Mouse (Mus musculus) brain, adult 10 weeks (tissue): ENCODE data around the gene Mrpl55. TPM values are rescaled to one million over a fixed set of nuclear protein-coding genes. Genes with fewer than 3 reads are reported as not detected.

Source experiments
- polyA plus RNA-seq: library from polyadenylated mRNA; stranded (reverse); fragments of 350-450 nt; fragmentation: Illumina TruSeq; extraction: RNeasy Lipid Tissue Mini Kit (QIAGEN cat#74804); gene quantifications from one replicate; pipeline ENCODE4 v1.2.3, GENCODE M21; 2015; ENCODE audit warnings: low read depth, low replicate concordance

Gene Mrpl55
- polyA plus RNA-seq = 71.7 TPM

GRCm38 (mm10) chr11:59202081-59202995 is at the start of gene Mrpl55:
Gene Mrpl55 (plus strand): TSS chr11:59202486.

GRCm38 (mm10) chr11:59163255-59164236 is 38.7 kb upstream of the Mrpl55 start, which contains the start of gene Iba57:
Gene Iba57 (minus strand): TSS chr11:59163739.

GRCm38 (mm10) chr11:59182864-59183331 is 19.4 kb upstream of the Mrpl55 start, which contains the start of gene Gjc2:
Gene Gjc2 (minus strand): TSS chr11:59183213.

GRCm38 (mm10) chr11:59192059-59192386 is 10.3 kb upstream of the Mrpl55 start, which contains the start of gene Guk1:
Gene Guk1 (minus strand): TSS chr11:59192212.

GRCm38 (mm10) chr11:59208153-59208831 is 6.0 kb downstream of the Mrpl55 start, which contains the start of gene 2310033P09Rik:
Gene 2310033P09Rik (plus strand): TSS chr11:59208321.

GRCm38 (mm10) chr11:59228122-59228953 is 26.1 kb downstream of the Mrpl55 start, which contains the start of gene Arf1:
Gene Arf1 (minus strand): TSS chr11:59228270.

Other genes starting within 250 kb of the Mrpl55 start
- gene Hist3h2a, start 247.8 kb upstream of the Mrpl55 start, polyA plus RNA-seq = 33.6 TPM
- gene Trim17, start 247.8 kb upstream of the Mrpl55 start, polyA plus RNA-seq = 5.9 TPM
- 17.7 TPM for gene Trim11, start 224.4 kb upstream of the Mrpl55 start, polyA plus RNA-seq
- gene Obscn, start 66.1 kb upstream of the Mrpl55 start, polyA plus RNA-seq = 1.5 TPM
- gene Iba57, start 38.7 kb upstream of the Mrpl55 start, polyA plus RNA-seq = 5.8 TPM
- 20.0 TPM for gene Gjc2, start 19.3 kb upstream of the Mrpl55 start, polyA plus RNA-seq
- 264 TPM for gene Guk1, start 10.3 kb upstream of the Mrpl55 start, polyA plus RNA-seq
- 18.6 TPM for gene 2310033P09Rik, start 5.8 kb downstream of the Mrpl55 start, polyA plus RNA-seq
- 538 TPM for gene Arf1, start 25.8 kb downstream of the Mrpl55 start, polyA plus RNA-seq
- gene Wnt3a, start 88.3 kb downstream of the Mrpl55 start, polyA plus RNA-seq = not detected
- gene Wnt9a, start 104.4 kb downstream of the Mrpl55 start, polyA plus RNA-seq = 9.0 TPM
- not detected for gene Prss38, start 173.2 kb downstream of the Mrpl55 start, polyA plus RNA-seq
- gene Jmjd4, start 247.6 kb downstream of the Mrpl55 start, polyA plus RNA-seq = 16.3 TPM
- gene Snap47, start 248.7 kb downstream of the Mrpl55 start, polyA plus RNA-seq = 477 TPM